Mouse (Mus musculus) cortical plate, adult 2 months (tissue): ENCODE results near the gene Bcl6b.

ENCODE experiments used
- CTCF ChIP-seq: fragments of 200-500 bp; IDR thresholded peaks from 2 replicates; pipeline ENCODE4 v1.5.1; 2011; ENCODE audit warnings: mild to moderate bottlenecking, control low read depth, low read length; ENCODE audit not compliant: insufficient read depth; ENCODE audit errors: extremely low read depth
- POLR2A ChIP-seq: fragments of 200-500 bp; IDR thresholded peaks from 2 replicates; pipeline ENCODE4 v1.6.1; 2011; ENCODE audit warnings: mild to moderate bottlenecking, low read length, control low read depth; ENCODE audit not compliant: insufficient read depth; ENCODE audit errors: extremely low read depth

DNA sequence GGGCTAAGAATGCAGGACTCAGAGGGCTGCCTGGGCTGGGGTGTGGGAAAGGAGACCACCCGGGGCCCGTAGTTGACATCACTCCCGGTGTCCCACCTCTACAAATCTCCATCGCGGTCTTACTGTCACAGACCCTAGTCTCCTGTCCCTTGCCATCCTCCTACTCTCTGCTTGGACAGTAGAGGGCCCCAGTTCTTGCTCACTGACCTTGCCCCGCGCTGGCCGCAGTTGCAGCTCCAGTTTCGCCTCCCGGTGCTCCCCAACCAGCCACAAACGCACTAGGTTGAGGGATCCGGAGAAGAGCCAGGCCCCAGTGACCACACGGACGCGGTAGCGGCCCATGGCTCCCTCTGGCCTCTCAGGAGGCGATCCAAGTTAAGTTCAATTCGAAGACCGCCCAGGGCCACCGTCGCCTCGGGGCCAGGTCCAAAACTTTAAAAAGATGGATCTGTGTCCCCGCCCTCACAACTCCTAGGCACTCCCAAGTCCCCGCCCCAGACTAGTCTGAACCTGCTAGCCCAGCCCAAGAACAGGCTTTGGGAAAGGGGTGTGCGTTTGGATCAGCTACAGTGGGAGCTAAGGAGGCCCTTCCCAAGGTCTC, 25.4 kb upstream of the Bcl6b start, which contains the start of gene Alox12:
- TF ChIP-seq CTCF, result peak; percentile 22; the same call in 1 of the 2 replicates
- no peak for TF ChIP-seq POLR2A
